19 mouse cellular contexts compared by ENCODE assay signal in the genomic region with DNA sequence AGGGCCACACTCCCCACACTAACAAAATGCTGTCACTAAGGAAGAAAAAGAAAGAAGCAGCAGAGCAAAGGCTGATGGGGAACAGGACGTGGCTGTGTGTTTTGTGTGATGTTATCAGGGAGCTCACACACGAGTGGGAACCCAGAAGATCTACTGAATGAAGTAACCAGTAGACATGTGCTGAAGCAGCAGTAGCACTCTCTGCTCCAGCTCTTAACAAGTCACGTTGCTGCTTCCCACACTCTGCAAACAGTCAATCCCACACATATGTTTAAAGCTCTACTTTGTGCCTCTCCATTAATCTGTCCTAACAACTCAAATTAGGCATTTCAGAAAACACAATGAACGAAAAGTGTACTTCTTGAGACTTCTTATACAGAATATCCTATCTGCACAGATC.
"Had no signal": no experiment of that assay in that cellular context is flagged by ENCODE, and none has a peak within 500 bp of the region (broad histone marks: within the 10 kb centered on the region; RNA-seq: fewer than 3 reads in every experiment).

No protein-coding gene starts in this region.

- H3K4me2 ChIP-seq: lung, embryonic 14.5 days; midbrain, embryonic 12.5 days; neural tube, embryonic 13.5 days; neural tube, embryonic 15.5 days; stomach, embryonic 15.5 days had no signal

- ATAC-seq: midbrain, embryonic 16.5 days had no signal

- H3K27me3 ChIP-seq: midbrain, embryonic 12.5 days; neural tube, embryonic 13.5 days; neural tube, embryonic 15.5 days; stomach, embryonic 15.5 days had no signal

- H3K9ac ChIP-seq: lung, embryonic 14.5 days; midbrain, embryonic 12.5 days; neural tube, embryonic 13.5 days; neural tube, embryonic 15.5 days; stomach, embryonic 15.5 days had no signal

- H3K4me3 ChIP-seq: midbrain, embryonic 10.5 days; midbrain, embryonic 12.5 days; myocyte; neural tube, embryonic 13.5 days; neural tube, embryonic 15.5 days; stomach, embryonic 15.5 days had no signal

- H3K9me3 ChIP-seq: midbrain, embryonic 10.5 days; midbrain, embryonic 12.5 days; neural tube, embryonic 13.5 days; neural tube, embryonic 15.5 days; stomach, embryonic 15.5 days had no signal

- H3K27ac ChIP-seq: midbrain, embryonic 10.5 days; midbrain, embryonic 12.5 days; neural tube, embryonic 13.5 days; neural tube, embryonic 15.5 days; stomach, embryonic 15.5 days; stomach, postnatal 0 days had no signal

- H3K4me1 ChIP-seq: midbrain, embryonic 10.5 days; midbrain, embryonic 12.5 days; neural tube, embryonic 13.5 days; neural tube, embryonic 15.5 days; stomach, embryonic 15.5 days had no signal

- DNase-seq: lung, embryonic 14.5 days; lung, postnatal 14 days; lung, postnatal 4 days; midbrain, embryonic 14.5 days; retina, postnatal 1 day; right cerebral cortex, adult 18-20 months; right cerebral cortex, postnatal 25 days; right cerebral cortex, postnatal 4 days; spleen, adult 18-20 months; thymus, postnatal 14 days; thymus, postnatal 36 days had no signal
